Mouse (Mus musculus): ENCODE data around the gene Acot7. TPM values are rescaled to one million over a fixed set of nuclear protein-coding genes. Genes with fewer than 3 reads are reported as not detected.

The Acot7 gene
- polyA plus RNA-seq, 1 experiment, result not detected

- Histone ChIP-seq H3K4me3 (ENCODE audit: insufficient read depth, low read depth, low read length) (no peak overlapping the region), H3K27ac (ENCODE audit: insufficient read depth, low read depth, low read length) (no peak overlapping the region), H3K4me1 (ENCODE audit: control insufficient read depth, insufficient read depth, low read length) (peaks cover 42% of the 10 kb centered on the region)
- no peak for TF ChIP-seq CTCF (IDR thresholded peaks at IDR 0.05; ENCODE audit: insufficient read depth, low read depth, low read length)
- TF ChIP-seq POLR2A (IDR thresholded peaks at IDR 0.05; ENCODE audit: insufficient read depth, low read depth, low read length), result no peak
- whole genome bisulfite sequencing, result 18% methylated on average over 7 of the region's 7 CpGs
Observed at GRCm38 (mm10) chr4:152184353-152185035, 6.6 kb downstream of the Acot7 start.

- 13% methylated on average over 3 of the region's 3 CpGs for WGBS
- H3K27ac ChIP-seq (ENCODE audit: insufficient read depth, low read depth, low read length), result no peak overlapping the region
Observed at GRCm38 (mm10) chr4:152185137-152185509, 7.2 kb downstream of the Acot7 start.

GRCm38 (mm10) chr4:152185510-152186204 lies 7.7 kb downstream of the Acot7 start:
- 13% methylated on average over 19 of the region's 19 CpGs for WGBS
- peaks cover 40% of the 10 kb centered on the region for H3K4me1 ChIP-seq (ENCODE audit: control insufficient read depth, insufficient read depth, low read length)
- H3K4me3 ChIP-seq (ENCODE audit: insufficient read depth, low read depth, low read length), result no peak overlapping the region
- H3K27ac ChIP-seq (ENCODE audit: insufficient read depth, low read depth, low read length), result peak overlapping the region; percentile 55
- no peak for TF ChIP-seq POLR2A (IDR thresholded peaks at IDR 0.05; ENCODE audit: insufficient read depth, low read depth, low read length)

More at GRCm38 (mm10) chr4:152185137-152185509, 7.2 kb downstream of the Acot7 start:
- no peak overlapping the region for H3K4me3 ChIP-seq (ENCODE audit: insufficient read depth, low read depth, low read length)
- H3K4me1 ChIP-seq (ENCODE audit: control insufficient read depth, insufficient read depth, low read length), result peaks cover 41% of the 10 kb centered on the region
- TF ChIP-seq CTCF (IDR thresholded peaks at IDR 0.05; ENCODE audit: insufficient read depth, low read depth, low read length) (no peak), POLR2A (IDR thresholded peaks at IDR 0.05; ENCODE audit: insufficient read depth, low read depth, low read length) (no peak)

GRCm38 (mm10) chr4:152186205-152187082 lies 8.5 kb downstream of the Acot7 start:
- no peak overlapping the region for H3K4me3 ChIP-seq (ENCODE audit: insufficient read depth, low read depth, low read length)
- H3K27ac ChIP-seq (ENCODE audit: insufficient read depth, low read depth, low read length), result peak overlapping the region; percentile 55
- H3K4me1 ChIP-seq (ENCODE audit: control insufficient read depth, insufficient read depth, low read length), result peaks cover 42% of the 10 kb centered on the region
- WGBS, result 60% methylated on average over 14 of the region's 14 CpGs
- TF ChIP-seq CTCF (IDR thresholded peaks at IDR 0.05; ENCODE audit: insufficient read depth, low read depth, low read length), result no peak
- TF ChIP-seq POLR2A (IDR thresholded peaks at IDR 0.05; ENCODE audit: insufficient read depth, low read depth, low read length), result no peak

GRCm38 (mm10) chr4:152187142-152187541 lies 9.2 kb downstream of the Acot7 start:
- Histone ChIP-seq H3K27ac (ENCODE audit: insufficient read depth, low read depth, low read length) (no peak overlapping the region), H3K4me1 (ENCODE audit: control insufficient read depth, insufficient read depth, low read length) (peaks cover 42% of the 10 kb centered on the region), H3K4me3 (ENCODE audit: insufficient read depth, low read depth, low read length) (no peak overlapping the region)
- 82% methylated on average over 9 of the region's 9 CpGs for WGBS
- TF ChIP-seq POLR2A (IDR thresholded peaks at IDR 0.05; ENCODE audit: insufficient read depth, low read depth, low read length) (no peak), CTCF (IDR thresholded peaks at IDR 0.05; ENCODE audit: insufficient read depth, low read depth, low read length) (no peak)

- H3K27ac ChIP-seq (ENCODE audit: insufficient read depth, low read depth, low read length), result no peak overlapping the region
- 88% methylated on average over 2 of the region's 2 CpGs for WGBS
- peaks cover 47% of the 10 kb centered on the region for H3K4me1 ChIP-seq (ENCODE audit: control insufficient read depth, insufficient read depth, low read length)
- TF ChIP-seq CTCF (IDR thresholded peaks at IDR 0.05; ENCODE audit: insufficient read depth, low read depth, low read length) (no peak), POLR2A (IDR thresholded peaks at IDR 0.05; ENCODE audit: insufficient read depth, low read depth, low read length) (no peak)
- H3K4me3 ChIP-seq (ENCODE audit: insufficient read depth, low read depth, low read length), result no peak overlapping the region
Observed at GRCm38 (mm10) chr4:152188651-152189050, 10.7 kb downstream of the Acot7 start.

GRCm38 (mm10) chr4:152189071-152189470 lies 11.1 kb downstream of the Acot7 start:
- no peak for TF ChIP-seq POLR2A (IDR thresholded peaks at IDR 0.05; ENCODE audit: insufficient read depth, low read depth, low read length)
- no peak for TF ChIP-seq CTCF (IDR thresholded peaks at IDR 0.05; ENCODE audit: insufficient read depth, low read depth, low read length)
- H3K27ac ChIP-seq (ENCODE audit: insufficient read depth, low read depth, low read length), result no peak overlapping the region
- H3K4me1 ChIP-seq (ENCODE audit: control insufficient read depth, insufficient read depth, low read length), result peaks cover 47% of the 10 kb centered on the region
- no peak overlapping the region for H3K4me3 ChIP-seq (ENCODE audit: insufficient read depth, low read depth, low read length)
- WGBS, result 83% methylated on average over 6 of the region's 6 CpGs

GRCm38 (mm10) chr4:152189691-152190090 lies 11.8 kb downstream of the Acot7 start:
- no peak overlapping the region for H3K4me3 ChIP-seq (ENCODE audit: insufficient read depth, low read depth, low read length)
- H3K27ac ChIP-seq (ENCODE audit: insufficient read depth, low read depth, low read length), result 0 out of 2 replicates have a peak overlapping the region, but pooled peaks have one; percentile 17
- peaks cover 47% of the 10 kb centered on the region for H3K4me1 ChIP-seq (ENCODE audit: control insufficient read depth, insufficient read depth, low read length)
- WGBS, result 82% methylated on average over 4 of the region's 4 CpGs
- no peak for TF ChIP-seq POLR2A (IDR thresholded peaks at IDR 0.05; ENCODE audit: insufficient read depth, low read depth, low read length)
- no peak for TF ChIP-seq CTCF (IDR thresholded peaks at IDR 0.05; ENCODE audit: insufficient read depth, low read depth, low read length)
